Comparison of ENCODE assay signal across 8 mouse cellular contexts in genomic region chr11:73085391-73085790, GRCm38 (mm10). TPM values are rescaled to one million over a fixed set of nuclear protein-coding genes. Genes with fewer than 3 reads are reported as not detected.
DNase-seq lines count a peak whose midpoint lies in the region; ATAC-seq and TF ChIP-seq lines count a peak whose summit lies in the region.

No protein-coding gene starts in this region.

- DNase-seq in left cerebral cortex, adult 2 months (ENCODE audit: extremely low spot score in 1 of 2, low spot score in 2 of 2), result no peak
- no peak for DNase-seq in left cerebral cortex, adult 11 months (ENCODE audit: low spot score)
- DNase-seq in brain, adult 2 months (ENCODE audit: low read depth, low spot score), result peak; percentile 40
- peak; percentile 57 for DNase-seq in kidney, postnatal 10 days
- DNase-seq in cerebellum, postnatal 36 days, result no peak
- no peak for DNase-seq in urinary bladder, adult 2 months (ENCODE audit: low spot score)

- peak overlapping the region; percentile 55 for H3K27ac ChIP-seq in left cerebral cortex, adult 2 months

- no peak for TF ChIP-seq CTCF in left cerebral cortex, adult 2 months (IDR thresholded peaks at IDR 0.05)

- peak; percentile 22 for ATAC-seq in CD4-positive, CD25-positive, alpha-beta regulatory T cell, adult 4 months
- ATAC-seq in cerebellum, adult (ENCODE audit: insufficient number of reproducible peaks, low FRiP score, low TSS enrichment), result no peak

- intact Hi-C loops in left cerebral cortex, adult 2 months (cut with DNase I), result no loop called here

- H3K4me3 ChIP-seq in left cerebral cortex, adult 2 months, result no peak overlapping the region

RNA-seq across cellular contexts. Expression of gene Itgae, which starts 5.0 kb away (rescaled TPM):
- total RNA-seq in left cerebral cortex, adult 2 months (2021), result not detected
- 100 to 1,000 TPM in 1 of 2 experiments, 10 to 100 TPM in 1; 63.9 to 126 TPM for polyA plus RNA-seq in CD4-positive, CD25-positive, alpha-beta regulatory T cell, adult 4 months (2017; shearing (Covaris generic))
- polyA plus RNA-seq in urinary bladder, adult 2 months (2012; rRNA removed), result 0.50 and 0.58 TPM in 2 replicates

RNA-seq across cellular contexts. Expression of gene Ncbp3, which starts 37.8 kb away (rescaled TPM):
- 10 to 100 TPM; 10.3 to 10.7 TPM for total RNA-seq in left cerebral cortex, adult 2 months (2021)
- 10 to 100 TPM; 17.1 to 21.5 TPM for polyA plus RNA-seq in CD4-positive, CD25-positive, alpha-beta regulatory T cell, adult 4 months (2017; shearing (Covaris generic))
- 3.7 and 4.6 TPM in 2 replicates for polyA plus RNA-seq in urinary bladder, adult 2 months (2012; rRNA removed)

RNA-seq across cellular contexts. Expression of gene Haspin, which starts 52.7 kb away (rescaled TPM):
- under 1 TPM in 1 of 2 experiments, not detected in 1; 0.19 TPM for total RNA-seq in left cerebral cortex, adult 2 months (2021)
- polyA plus RNA-seq in CD4-positive, CD25-positive, alpha-beta regulatory T cell, adult 4 months (2017; shearing (Covaris generic)), result 1 to 10 TPM; 6.6 to 8.2 TPM
- polyA plus RNA-seq in urinary bladder, adult 2 months (2012; rRNA removed), result 0.41 and 0.58 TPM in 2 replicates

Comparison
In these comparisons a context has a peak if more than half of its experiments do, and no peak if none do; other contexts are left out.
1. DNase-seq: peak in brain, adult 2 months (single experiment) and kidney, postnatal 10 days (single experiment); none in left cerebral cortex, adult 2 months (0 of 2), left cerebral cortex, adult 11 months (single experiment), cerebellum, postnatal 36 days (0 of 2) and urinary bladder, adult 2 months (single experiment).
2. RNA of gene Itgae, which starts 5.0 kb away (polyA plus RNA-seq): 63.9 to 126 TPM in CD4-positive, CD25-positive, alpha-beta regulatory T cell, adult 4 months; 0.50 to 0.58 TPM in urinary bladder, adult 2 months; every median in the first group is over 10 times any median in the second.